Mouse (Mus musculus) embryonic fibroblast, embryonic 13.5 days (primary cell): ENCODE data around the gene Vat1l.

Experiments used
- CTCF ChIP-seq: IDR thresholded peaks from 2 replicates; pipeline ENCODE4 v1.5.1; 2011; ENCODE audit warnings: mild to moderate bottlenecking, control low read depth, low read length, moderate library complexity, borderline replicate concordance; ENCODE audit not compliant: insufficient read depth
- POLR2A ChIP-seq: IDR thresholded peaks from 2 replicates; pipeline ENCODE4 v1.6.1; 2011; ENCODE audit warnings: low read depth, mild to moderate bottlenecking, control low read depth, low read length, moderate library complexity

GRCm38 (mm10) chr8:114159666-114160065 lies 45.7 kb upstream of the Vat1l start:
- TF ChIP-seq CTCF = no peak
- no peak for TF ChIP-seq POLR2A
